Mouse (Mus musculus) mature B cell (primary cell): ENCODE results near the gene Prss33.

Experiments used
- in situ Hi-C: fragments of 300-500 bp; cut with MboI; formaldehyde crosslinking; loops from 2 replicates; pipeline ENCODE4 v1.14.3; 2019

The Prss33 gene

GRCm38 (mm10) chr17:23828271-23829001 is 7.4 kb downstream of the Prss33 start:
- in situ Hi-C loops, result no loop called here

GRCm38 (mm10) chr17:23825591-23825990 is 10.3 kb downstream of the Prss33 start:
- in situ Hi-C loops, result no loop called here

- in situ Hi-C loops, result no loop called here
These were observed 12.2 kb downstream of the Prss33 start for GRCm38 (mm10) chr17:23823614-23824013.

GRCm38 (mm10) chr17:23823018-23823417 is 12.8 kb downstream of the Prss33 start:
- in situ Hi-C loops, result no loop called here

GRCm38 (mm10) chr17:23822094-23822493 is 13.8 kb downstream of the Prss33 start:
- in situ Hi-C loops, result no loop called here

GRCm38 (mm10) chr17:23820731-23821130 is 15.1 kb downstream of the Prss33 start:
- in situ Hi-C loops, result no loop called here

- in situ Hi-C loops, result no loop called here
These were observed 16.6 kb downstream of the Prss33 start for GRCm38 (mm10) chr17:23819235-23819634.

- in situ Hi-C loops, result no loop called here
These were observed 17.3 kb downstream of the Prss33 start for GRCm38 (mm10) chr17:23818579-23818978.

- in situ Hi-C loops, result no loop called here
These were observed 20.2 kb downstream of the Prss33 start for GRCm38 (mm10) chr17:23815641-23816040.

- in situ Hi-C loops, result no loop called here
These were observed 27.9 kb downstream of the Prss33 start for GRCm38 (mm10) chr17:23807918-23808317.

GRCm38 (mm10) chr17:23806867-23807266 is 29.0 kb downstream of the Prss33 start:
- in situ Hi-C loops, result no loop called here

- in situ Hi-C loops, result no loop called here
These were observed 31.3 kb downstream of the Prss33 start for GRCm38 (mm10) chr17:23804426-23805085.

- in situ Hi-C loops, result no loop called here
These were observed 32.4 kb downstream of the Prss33 start for GRCm38 (mm10) chr17:23803366-23804041.

- in situ Hi-C loops, result no loop called here
These were observed 33.0 kb downstream of the Prss33 start for GRCm38 (mm10) chr17:23802746-23803365.

GRCm38 (mm10) chr17:23801627-23802026 is 34.2 kb downstream of the Prss33 start:
- in situ Hi-C loops, result no loop called here

GRCm38 (mm10) chr17:23797316-23797715 is 38.5 kb downstream of the Prss33 start:
- in situ Hi-C loops, result no loop called here

- in situ Hi-C loops, result no loop called here
These were observed 40.5 kb downstream of the Prss33 start for GRCm38 (mm10) chr17:23795323-23795722.

GRCm38 (mm10) chr17:23791079-23791357 is 44.8 kb downstream of the Prss33 start:
- in situ Hi-C loops, result no loop called here

- in situ Hi-C loops, result no loop called here
These were observed 45.4 kb downstream of the Prss33 start, which contains the start of gene Srrm2 for GRCm38 (mm10) chr17:23790269-23791078. Gene Srrm2 (plus strand): TSS chr17:23790532.

GRCm38 (mm10) chr17:23789749-23790268 is 46.0 kb downstream of the Prss33 start:
- in situ Hi-C loops, result no loop called here

- in situ Hi-C loops, result no loop called here
These were observed 46.9 kb downstream of the Prss33 start for GRCm38 (mm10) chr17:23788973-23789372.
